Mouse (Mus musculus): Measurements from ENCODE around the gene Flrt1.
A peak's percentile ranks its signal among the peaks of the same experiment; 100 is the strongest.

Flrt1 gene

DNA sequence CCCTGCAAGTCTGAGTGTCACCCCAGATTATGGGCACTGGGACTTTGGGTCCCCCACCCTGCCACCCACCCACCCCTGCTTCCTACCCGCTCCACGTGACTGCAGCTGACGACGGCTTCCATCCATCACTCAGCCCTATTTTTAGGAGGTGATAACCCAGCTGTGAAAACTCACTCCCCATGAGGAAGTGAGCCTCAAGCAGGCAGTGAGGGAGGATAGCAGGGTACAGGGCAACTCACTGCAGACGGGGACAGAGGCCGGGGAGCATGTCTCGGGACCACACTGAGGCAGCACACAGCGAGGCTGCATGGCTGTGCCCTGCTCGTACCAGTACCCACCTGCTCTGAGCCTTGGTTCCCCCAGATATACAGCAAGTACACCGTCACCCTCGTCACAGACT, 24.8 kb upstream of the Flrt1 start:
- no peak for DNase-seq (ENCODE audit: low read depth, low spot score)

DNA sequence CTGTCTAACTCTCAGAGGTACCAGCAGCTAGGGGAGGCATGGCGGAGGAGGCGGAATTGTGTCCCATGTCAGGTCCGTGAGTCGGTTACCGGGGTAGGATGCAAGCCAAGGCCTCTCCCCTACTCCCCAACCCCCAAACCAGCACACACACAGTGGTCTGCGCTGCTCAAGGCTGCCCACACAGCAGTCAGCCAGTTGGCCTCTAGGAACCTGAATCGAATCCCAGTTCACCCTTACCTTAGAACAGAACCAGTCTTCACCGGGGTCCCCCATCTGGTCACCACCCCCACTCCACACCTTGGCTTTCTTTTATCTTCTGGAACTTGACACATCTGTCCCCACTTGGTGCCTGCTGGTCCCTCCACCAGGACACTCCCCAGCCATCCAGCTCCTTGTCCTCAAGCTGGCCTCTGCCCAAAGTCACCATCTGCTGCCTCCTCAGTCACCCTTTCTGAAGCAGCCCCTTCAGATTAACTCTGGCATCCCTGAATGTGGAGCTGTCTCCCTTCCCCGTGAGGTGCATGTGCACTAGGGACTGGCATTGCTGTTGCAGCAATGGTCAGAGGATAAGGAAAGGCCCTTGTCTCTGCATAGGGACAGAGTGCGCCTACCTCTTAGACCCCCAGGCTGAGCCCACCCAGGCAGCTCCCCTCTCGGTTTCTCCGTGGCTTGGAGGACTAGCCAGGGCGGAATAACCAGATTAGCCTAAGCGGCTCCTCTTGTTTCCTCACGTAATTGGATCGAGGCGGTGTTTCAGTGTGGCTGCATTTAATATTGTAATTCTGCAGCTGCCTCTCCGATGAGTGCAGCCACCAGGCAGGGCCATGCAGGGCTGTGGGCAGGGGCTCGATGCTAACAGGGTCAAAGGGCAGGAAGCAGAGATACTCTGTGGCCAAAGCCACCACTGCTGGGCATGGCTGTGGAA, 23.3 kb upstream of the Flrt1 start:
- no peak for DNase-seq (ENCODE audit: low read depth, low spot score)

DNA sequence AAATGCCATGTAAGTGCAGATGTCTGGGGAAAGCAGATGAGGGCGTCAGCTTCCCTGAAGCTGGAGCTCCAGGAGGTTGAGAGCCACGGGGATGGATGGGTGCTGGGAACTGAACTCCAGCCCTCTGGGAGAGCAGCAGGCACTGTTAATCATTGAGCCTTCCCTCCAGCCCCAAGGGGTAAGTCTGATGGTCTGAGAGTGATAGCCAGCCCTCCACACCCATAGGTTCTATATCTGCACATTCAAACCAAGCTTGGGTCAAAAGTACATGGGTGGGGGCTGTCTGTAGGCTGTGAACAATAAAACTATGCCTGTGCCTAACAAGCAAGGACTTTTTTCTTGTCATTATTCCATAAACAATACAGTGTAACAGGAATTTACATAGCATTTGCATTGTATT, 21.4 kb upstream of the Flrt1 start:
- no peak for DNase-seq (ENCODE audit: low read depth, low spot score)

DNA sequence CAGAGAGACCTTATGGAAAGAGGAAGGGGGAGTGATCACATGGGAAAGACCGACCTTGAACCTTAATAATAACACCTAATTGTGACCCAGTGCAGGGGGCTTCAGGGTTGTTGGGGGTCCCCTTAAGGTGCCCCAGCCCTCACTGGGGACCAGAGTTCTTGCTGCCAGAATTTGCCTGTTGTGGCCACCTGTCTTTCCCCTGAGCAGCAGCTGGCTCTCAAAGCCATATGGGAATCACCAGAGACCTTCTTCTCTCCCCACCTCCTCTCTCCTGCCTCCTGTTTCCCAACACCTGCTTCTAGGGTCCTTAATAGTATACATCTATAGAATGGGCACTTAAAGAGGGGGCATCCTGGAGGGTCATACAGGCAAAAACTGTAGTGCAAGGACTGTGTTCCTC, 20.7 kb upstream of the Flrt1 start:
- DNase-seq (ENCODE audit: low read depth, low spot score): no peak

DNA sequence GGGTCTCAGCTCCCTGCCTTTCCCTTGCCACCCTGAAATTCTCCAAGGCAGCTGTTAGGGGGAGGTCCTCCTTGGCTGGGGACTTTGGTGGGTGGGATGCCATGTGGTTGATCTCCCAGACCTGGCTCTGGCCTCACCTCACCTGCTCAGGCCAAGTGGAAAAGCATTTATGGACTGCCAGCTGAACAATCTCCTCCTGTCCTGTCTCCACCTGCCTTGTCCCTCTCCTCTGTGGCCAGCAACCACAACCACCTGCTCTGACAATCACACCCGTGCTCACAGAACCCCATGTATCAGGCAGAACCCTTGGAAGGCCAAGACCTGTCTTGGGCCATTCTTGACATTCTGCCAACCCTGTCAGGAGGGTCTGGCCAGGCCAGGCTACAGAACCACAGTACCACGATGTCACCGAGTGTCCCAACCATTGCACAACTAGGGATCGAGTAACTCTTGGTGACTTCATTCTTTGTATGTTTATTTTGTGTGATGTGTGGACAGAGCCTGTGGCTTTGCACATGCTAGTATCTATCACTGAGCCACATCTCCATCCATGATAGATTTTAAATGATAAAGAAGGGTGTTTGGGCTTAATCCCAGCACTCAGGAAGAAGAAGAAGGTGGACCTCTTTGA, 20.1 kb upstream of the Flrt1 start:
- DNase-seq (ENCODE audit: low read depth, low spot score): no peak

DNA sequence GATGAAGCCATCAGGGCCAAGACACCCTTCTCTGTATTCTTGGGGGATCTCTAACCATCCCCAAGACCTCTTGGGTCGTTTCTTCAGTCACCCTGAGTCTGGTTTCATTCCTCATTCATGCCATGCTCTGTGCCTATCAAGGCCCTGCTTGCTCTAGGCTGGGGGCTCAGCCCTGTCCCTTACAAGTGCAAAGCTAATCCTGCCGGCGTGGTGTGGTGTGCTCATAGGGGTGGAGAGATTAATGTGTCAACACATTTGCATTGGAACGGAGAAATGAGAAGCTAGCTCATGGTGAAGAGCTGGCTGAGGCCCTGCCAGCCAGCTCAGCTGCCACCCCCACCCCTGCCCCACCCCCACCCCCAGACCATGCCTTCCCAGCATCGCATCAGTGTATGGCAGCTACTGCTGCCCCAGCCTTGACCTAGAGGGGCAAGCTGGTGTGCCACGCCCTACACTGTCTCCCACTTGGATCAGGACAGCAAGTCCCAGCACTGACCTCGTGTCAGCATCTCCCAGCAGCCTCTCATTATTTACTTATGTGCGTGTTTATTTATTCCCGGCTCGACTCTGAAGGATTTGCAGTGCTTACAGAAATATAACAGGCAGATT, 17.3 kb upstream of the Flrt1 start:
- no peak for DNase-seq (ENCODE audit: low read depth, low spot score)

DNA sequence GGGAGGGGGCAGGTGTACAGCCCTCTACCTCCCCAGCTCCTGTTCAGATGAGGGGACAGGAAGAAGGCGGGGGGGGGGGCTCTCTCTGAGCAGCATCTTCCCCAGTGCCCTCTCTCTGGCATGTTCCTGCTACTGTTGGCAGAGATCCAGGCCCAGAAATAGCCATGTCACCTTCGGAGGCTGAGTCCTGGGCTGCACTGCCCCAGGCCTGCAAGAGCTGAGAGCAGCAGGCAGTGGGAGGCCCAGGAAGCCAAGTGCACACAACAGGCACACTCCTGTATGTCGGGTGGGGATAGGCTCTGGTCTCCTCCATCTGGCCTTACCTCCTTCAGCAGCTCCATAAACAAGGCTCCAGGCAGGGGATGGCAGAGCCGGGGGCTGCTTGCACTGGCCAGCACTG, 16.7 kb upstream of the Flrt1 start:
- no peak for DNase-seq (ENCODE audit: low read depth, low spot score)

DNA sequence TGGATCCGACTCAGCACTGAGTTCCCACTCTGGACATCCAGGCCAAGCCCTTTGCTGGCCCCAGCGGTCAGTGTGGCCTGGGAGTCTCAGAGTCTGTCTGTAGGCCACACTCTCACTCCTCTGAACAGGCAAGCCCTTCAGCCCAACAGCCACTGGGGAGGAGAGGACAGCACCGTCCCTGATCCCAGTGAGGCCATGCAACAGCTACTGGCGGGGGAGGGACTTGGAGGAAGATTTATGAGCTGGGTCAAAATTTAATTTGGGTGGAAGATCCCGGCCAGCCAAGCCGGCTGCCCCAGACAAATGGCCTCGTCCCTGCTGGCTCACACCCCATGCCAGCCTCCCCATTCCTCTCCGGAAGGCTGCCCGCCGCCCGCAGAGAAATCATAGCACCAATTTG, 15.7 kb upstream of the Flrt1 start:
- no peak for DNase-seq (ENCODE audit: low read depth, low spot score)

DNA sequence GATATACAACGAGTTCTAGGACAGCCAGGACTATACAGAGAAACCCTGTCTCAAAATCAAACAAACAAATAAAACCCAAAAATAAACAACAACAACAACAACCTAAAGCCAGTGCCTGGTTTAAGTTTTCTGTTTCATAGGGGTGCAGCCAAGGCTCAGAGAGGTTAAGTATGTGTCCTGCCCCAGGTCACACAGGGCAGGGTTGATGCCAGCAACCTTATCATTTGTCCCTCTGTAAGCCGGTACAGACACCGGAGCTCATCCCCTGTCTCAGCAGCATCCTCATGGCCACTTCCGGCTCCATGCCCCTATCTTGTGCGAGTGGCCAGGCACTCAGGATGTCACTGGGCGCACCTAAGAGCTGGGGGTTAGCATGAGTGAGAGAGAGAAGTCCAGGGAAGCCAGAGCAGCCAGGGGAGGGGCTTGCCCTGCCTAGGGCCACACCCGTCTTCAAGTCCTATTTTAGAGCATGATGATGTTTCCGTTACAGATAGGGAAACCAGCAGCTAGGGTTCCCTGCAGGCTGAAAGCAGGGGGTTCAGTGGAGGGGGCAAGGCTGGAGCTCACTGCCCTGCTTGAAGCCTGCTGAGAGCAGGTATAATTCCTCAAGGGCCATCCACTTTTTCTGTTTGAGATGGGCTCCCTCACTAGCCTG, 12.3 kb upstream of the Flrt1 start:
- DNase-seq (ENCODE audit: low read depth, low spot score): peak; percentile 45

DNA sequence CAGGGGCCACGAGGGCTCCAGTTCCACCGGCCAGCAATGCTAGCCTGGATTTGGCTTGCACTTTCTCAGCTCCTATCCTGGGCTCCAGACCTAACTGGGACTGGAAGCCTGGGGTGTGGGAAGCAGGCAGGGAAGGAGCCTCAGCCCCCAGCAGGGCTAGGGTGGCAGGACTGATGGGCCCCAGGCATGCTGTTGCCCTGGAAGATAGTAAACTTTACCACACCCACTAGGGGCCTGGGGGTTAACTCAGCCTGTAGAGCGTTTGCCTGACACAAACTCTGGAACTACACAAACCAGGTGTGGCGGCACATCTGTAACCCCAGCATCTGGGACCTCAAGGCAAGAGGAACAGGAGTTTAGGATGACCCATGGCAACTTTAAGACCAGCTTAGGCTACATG, 11.6 kb upstream of the Flrt1 start:
- peak; percentile 37 for DNase-seq (ENCODE audit: low read depth, low spot score)

DNA sequence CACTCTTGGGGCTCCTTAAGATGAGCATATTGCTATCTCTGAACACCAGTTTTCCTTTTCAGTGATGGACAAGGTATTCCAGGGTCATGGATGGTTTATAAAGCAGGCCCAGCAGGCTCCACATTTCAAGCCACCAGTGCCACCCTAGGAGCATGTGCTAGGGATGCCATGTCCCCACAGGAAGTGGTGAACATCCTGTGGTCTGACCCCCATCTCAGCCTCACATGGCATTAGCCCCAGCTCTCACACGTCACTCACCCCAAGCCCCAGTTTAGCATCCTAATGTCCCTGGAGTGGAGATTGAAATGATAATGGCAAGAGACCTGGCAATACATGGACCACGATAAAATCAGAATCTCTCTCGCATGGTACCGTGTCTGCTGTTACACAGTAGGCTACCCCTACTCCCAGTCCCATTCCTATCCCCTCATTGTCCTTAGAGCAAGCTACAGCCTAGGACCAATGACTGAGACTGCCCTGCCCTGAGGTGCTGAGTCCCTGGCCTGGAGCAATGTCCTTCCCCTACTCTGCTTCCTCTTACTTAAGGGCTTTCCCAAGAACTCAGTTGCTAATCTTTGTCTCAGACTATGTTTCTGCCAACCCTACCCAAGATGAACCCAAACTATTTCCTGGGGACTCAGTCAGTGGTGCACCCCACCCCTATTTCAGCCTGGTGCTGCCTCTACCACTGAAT, 10.7 kb upstream of the Flrt1 start:
- DNase-seq (ENCODE audit: low read depth, low spot score): no peak

DNA sequence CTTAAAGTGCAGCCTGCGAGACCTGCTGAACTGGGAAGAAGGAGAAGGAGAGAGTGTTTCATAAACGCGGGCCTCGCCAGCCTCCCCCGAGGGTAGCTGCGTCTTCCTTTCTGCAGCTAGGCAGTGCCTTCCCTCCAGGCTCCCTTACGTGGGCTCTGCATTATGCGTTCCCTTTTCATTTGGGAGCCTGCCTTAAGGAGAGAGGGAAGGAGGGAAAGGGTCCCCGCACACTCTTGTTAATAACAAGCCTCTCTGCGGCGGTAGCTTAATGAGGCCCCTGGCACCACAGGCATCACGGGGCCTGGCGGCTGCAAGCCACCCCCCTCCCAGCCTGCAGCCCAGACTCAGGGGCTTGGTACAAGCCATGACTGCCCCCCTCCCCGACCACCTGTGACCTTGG, 8.0 kb upstream of the Flrt1 start:
- no peak for DNase-seq (ENCODE audit: low read depth, low spot score)

DNA sequence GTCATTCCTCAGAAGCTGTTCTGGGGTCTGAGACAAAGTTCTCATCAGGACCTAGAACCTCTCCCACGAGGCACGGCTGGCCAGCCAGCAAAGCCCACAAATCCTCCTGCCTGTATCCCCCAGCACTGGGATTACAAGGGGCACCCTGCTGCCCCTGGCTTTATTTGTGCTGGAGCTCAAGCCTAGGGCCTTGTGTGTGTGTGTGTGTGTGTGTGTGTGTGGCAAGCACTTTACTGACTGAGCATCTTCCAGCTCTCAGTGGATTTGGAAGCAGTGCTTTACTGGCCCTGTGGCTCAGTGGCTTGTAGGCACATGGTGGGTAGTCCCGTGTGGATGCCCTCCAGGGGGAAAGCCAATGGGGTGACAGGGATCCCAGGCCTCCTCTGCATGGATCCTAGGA, 7.1 kb upstream of the Flrt1 start:
- no peak for DNase-seq (ENCODE audit: low read depth, low spot score)

DNA sequence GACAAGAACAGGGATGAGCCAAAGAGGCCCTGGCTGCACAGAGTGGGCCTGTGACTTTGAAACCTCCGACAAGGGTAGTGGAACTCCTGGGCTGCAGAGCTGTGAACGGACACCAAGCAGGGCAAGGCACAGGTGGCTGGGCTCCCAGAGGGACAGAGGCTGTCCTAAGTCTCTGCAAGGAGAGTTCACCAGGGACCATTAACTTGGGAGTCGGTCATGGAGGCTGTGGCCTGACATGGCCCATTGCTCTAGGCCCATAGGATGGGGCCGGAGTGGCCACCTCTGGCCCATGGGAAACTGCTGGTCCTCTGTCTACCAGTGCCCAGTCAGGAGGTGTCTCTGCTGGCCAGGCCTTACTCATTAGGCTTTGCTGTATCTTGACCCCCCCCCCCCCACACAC, 6.2 kb upstream of the Flrt1 start:
- no peak for DNase-seq (ENCODE audit: low read depth, low spot score)

DNA sequence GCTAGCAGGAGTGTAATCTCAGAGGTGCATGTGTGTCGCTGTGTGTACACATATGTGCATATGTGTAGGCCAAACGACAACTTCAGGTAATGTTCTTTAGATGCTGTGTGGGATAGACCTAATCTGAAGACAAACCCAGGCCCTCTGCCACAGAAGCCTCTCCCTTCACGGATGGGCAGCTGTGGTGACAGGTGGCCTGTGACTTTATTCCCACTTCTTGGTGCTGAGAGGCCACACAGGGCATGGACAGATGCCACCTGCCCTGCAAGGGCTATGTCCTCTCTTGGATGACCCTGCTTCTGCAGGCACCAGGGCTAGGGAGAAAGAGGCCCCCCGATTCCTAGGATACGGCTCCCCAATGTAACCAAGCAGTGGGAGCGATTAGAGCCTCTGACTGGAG, 5.8 kb upstream of the Flrt1 start:
- no peak for DNase-seq (ENCODE audit: low read depth, low spot score)

DNA sequence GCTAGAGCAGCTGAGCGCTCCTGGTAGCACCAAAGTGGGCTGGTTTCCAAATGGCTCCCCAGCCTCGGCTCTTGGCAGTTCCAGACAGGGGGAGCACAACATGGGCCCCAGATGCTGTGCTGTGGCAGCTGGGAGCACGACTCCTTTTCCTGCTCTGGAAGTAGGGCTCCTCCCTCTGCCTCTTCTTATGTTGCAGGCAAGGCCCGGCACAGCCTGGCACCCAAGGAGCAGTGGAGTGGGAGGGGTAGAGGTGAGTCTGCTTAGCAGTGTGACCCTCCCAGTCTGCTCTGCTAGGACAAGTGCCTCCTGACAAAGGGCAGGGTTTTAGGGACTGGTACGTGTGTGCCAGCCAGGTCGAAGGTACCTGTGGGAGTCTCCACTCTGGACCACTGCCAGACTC, 5.3 kb upstream of the Flrt1 start:
- no peak for DNase-seq (ENCODE audit: low read depth, low spot score)

DNA sequence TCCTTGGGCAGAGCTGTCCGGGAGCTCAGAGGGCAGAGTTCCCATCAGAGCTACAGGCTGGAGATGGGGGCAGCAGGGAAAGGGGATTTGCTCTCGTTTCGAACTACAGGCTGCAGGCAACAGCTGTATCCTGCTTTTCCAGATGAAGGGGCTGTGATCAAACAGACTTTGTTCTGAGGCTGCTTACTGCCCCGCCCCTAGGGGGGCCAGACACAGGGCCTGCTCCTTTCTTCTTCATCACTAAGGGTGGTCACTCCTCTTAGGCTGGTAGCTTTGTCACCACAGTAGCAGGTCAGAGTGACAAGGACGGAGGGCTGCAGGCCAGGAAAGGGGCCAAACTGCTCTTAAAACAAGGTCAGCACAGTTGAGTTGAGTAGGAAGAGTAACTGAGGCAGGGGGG, 4.6 kb upstream of the Flrt1 start:
- DNase-seq (ENCODE audit: low read depth, low spot score): no peak

DNA sequence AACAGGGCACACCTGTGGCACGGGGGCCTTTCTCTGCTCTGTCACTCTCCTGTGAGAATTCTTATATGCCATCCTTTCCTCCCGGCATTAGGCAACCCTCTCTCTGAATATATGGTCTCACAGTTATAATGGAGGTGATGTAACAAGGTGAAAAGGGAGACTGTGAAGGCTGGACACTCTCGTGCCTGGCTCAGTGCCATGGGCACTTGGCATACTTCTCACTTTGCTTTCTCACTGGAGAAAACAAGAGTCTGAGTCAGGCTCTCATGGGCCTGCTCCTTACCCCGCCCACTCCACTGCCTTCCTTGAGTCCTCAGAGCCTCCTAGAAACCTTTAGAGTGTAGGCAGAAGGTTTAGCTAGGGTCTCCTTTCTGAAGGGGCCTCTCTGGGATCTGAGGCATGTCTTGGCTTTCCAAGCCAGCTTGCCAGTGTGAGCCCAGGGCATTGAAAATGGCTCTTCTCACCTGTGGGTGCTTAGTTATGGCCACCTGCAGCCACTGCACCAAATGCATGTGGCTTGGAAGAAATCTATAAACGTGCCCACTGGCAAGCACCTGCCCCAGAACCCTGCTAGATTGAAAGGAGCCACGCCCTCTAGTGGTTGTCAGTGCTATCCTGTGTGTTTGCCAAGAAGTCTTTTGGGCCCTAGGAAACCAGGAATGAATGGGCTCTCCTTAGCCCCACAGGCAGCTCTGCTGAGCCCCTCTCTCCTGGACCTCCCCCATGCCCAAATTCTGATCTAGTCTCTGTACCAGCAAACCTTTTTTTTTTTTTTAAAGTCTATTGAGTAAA, 2.8 kb upstream of the Flrt1 start:
- no peak for DNase-seq (ENCODE audit: low read depth, low spot score)

DNA sequence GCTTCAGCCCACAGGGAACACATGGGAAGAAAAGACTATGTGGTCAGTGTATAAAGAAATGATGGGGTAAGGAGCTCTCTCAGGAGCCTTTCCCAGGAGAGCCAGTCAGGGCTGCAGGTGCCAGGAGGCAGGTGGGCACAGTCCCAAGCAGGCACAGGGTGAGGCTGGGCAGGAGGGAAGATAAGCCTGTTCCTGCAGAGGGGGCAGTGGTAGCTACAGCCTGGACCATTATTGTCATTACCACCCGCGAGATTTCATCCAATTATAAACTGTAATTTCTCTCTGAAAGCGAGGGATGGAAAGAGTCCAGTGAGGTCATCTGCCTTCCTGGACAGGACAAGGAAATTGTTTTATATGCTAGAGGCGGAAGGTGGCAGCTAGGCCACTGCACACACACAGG, 1.6 kb upstream of the Flrt1 start:
- no peak for DNase-seq (ENCODE audit: low read depth, low spot score)

DNA sequence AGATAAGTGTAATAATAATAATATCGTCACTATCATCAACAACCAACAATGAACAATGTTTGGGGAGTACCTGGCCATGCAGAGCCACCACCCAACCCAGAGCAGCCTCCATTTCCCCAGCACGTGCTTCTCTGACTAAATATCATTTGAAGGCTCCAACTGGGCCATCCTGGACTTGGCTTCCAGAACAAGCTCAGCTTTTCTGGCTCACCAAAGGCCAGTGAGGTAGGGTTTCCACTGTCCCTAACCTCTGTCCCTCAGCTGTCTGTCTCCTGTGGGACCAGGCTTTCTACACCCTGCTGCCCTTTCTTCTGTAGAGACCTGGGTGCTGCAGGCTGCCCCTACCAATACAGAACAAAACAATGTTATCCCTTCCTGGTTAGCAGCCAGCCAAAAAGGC, 1.0 kb upstream of the Flrt1 start:
- DNase-seq (ENCODE audit: low read depth, low spot score): no peak

DNA sequence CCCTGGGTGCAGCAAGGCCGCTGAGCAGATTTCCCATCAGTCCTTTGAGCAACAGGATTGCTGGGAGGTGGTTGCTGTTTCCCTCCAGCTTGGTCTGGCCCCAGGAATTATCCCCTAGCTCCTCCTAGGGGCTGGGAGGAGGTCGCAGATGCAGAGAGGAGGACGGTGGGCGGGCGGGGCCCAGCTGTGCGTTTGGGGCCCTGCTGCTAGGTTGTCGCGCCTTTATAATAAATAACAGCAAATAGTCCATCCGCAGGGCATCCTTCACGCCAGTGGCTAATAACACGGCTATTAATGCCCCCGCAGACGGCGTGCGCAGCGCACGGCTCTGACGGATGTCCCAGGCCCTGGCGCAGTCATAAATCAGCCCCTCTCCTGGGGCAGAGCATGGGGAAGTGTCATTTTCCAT, 1.5 kb downstream of the Flrt1 start:
- DNase-seq (ENCODE audit: low read depth, low spot score): no peak
